Mouse (Mus musculus): Measurements from ENCODE around the gene Slfn1.
"Not testable (repeated sequence)": the region's sequence is repeated elsewhere in the genome, so short reads cannot be mapped to it uniquely, and the experiment has no call there.

Slfn1 gene

GRCm38 (mm10) chr11:83116597-83117227 is at the start of gene Slfn1:
TSS of gene Slfn1 (plus strand) at chr11:83116849.
- DNase-seq (ENCODE audit: low spot score) = no peak

- DNase-seq (ENCODE audit: low spot score) = no peak
Observed at GRCm38 (mm10) chr11:83067982-83068694, 48.5 kb upstream of the Slfn1 start.

- no peak for DNase-seq (ENCODE audit: low spot score)
Observed at GRCm38 (mm10) chr11:83070321-83070970, 46.2 kb upstream of the Slfn1 start.

- peak; percentile 56 for DNase-seq (ENCODE audit: low spot score)
Observed at GRCm38 (mm10) chr11:83077714-83078422, 38.8 kb upstream of the Slfn1 start.

- no peak for DNase-seq (ENCODE audit: low spot score)
Observed at GRCm38 (mm10) chr11:83078423-83079140, 38.1 kb upstream of the Slfn1 start.

- no peak for DNase-seq (ENCODE audit: low spot score)
Observed at GRCm38 (mm10) chr11:83079487-83080199, 37.0 kb upstream of the Slfn1 start.

- DNase-seq (ENCODE audit: low spot score) = no peak
Observed at GRCm38 (mm10) chr11:83082741-83083473, 33.7 kb upstream of the Slfn1 start.

- no peak for DNase-seq (ENCODE audit: low spot score)
Observed at GRCm38 (mm10) chr11:83084161-83084560, 32.5 kb upstream of the Slfn1 start.

- no peak for DNase-seq (ENCODE audit: low spot score)
Observed at GRCm38 (mm10) chr11:83084761-83085160, 31.9 kb upstream of the Slfn1 start.

GRCm38 (mm10) chr11:83115138-83115537 is 1.5 kb upstream of the Slfn1 start:
- DNase-seq (ENCODE audit: low spot score) = peak; percentile 45

GRCm38 (mm10) chr11:83118056-83118455 is 1.4 kb downstream of the Slfn1 start:
- no peak for DNase-seq (ENCODE audit: low spot score)

- DNase-seq (ENCODE audit: low spot score) = no peak
Observed at GRCm38 (mm10) chr11:83121131-83121685, 4.6 kb downstream of the Slfn1 start.

GRCm38 (mm10) chr11:83123198-83123597 is 6.5 kb downstream of the Slfn1 start:
- no peak for DNase-seq (ENCODE audit: low spot score)

GRCm38 (mm10) chr11:83124906-83125305 is 8.3 kb downstream of the Slfn1 start:
- DNase-seq (ENCODE audit: low spot score) = no peak

- DNase-seq (ENCODE audit: low spot score) = not testable (repeated sequence)
Observed at GRCm38 (mm10) chr11:83125633-83126032, 9.0 kb downstream of the Slfn1 start.

- DNase-seq (ENCODE audit: low spot score) = not testable (repeated sequence)
Observed at GRCm38 (mm10) chr11:83137253-83137652, 20.6 kb downstream of the Slfn1 start.

GRCm38 (mm10) chr11:83148939-83149338 is 32.3 kb downstream of the Slfn1 start:
- not testable (repeated sequence) for DNase-seq (ENCODE audit: low spot score)
